Mouse (Mus musculus) liver, postnatal 0 days (tissue): Measurements from ENCODE around the gene Stk24.

Experiments
- CTCF ChIP-seq: sonication (generic); IDR thresholded peaks from 2 replicates; pipeline ENCODE4 v1.5.1; 2016; ENCODE audit warnings: antibody characterized with exemption, low read depth
- EP300 ChIP-seq: IDR thresholded peaks from 2 replicates; pipeline ENCODE4 v1.6.1; 2016; ENCODE audit warnings: antibody characterized with exemption, low read depth, mild to moderate bottlenecking

- TF ChIP-seq CTCF (no peak), EP300 (no peak)
Measured at GRCm38 (mm10) chr14:121383801-121384200, 4.0 kb upstream of the Stk24 start.
